Mouse (Mus musculus) urinary bladder, postnatal 10 days (tissue): ENCODE measurements around the gene Gsto1.
"Not testable (repeated sequence)": the region's sequence is repeated elsewhere in the genome, so short reads cannot be mapped to it uniquely, and the experiment has no call there.

Experiments used
- DNase-seq: peaks from one replicate; pipeline ENCODE4 v3.0.0; 2022; ENCODE audit warnings: low spot score

The Gsto1 gene

GRCm38 (mm10) chr19:47854796-47855783 lies at the start of gene Gsto1:
TSS of gene Gsto1 (plus strand) at chr19:47854970.
- peak; percentile 74 for DNase-seq

GRCm38 (mm10) chr19:47812091-47812490 lies 42.7 kb upstream of the Gsto1 start:
- no peak for DNase-seq

GRCm38 (mm10) chr19:47814721-47815120 lies 40.0 kb upstream of the Gsto1 start:
- DNase-seq = no peak

GRCm38 (mm10) chr19:47817692-47818091 lies 37.1 kb upstream of the Gsto1 start:
- no peak for DNase-seq

- DNase-seq = no peak
Measured at GRCm38 (mm10) chr19:47820832-47821493, 33.8 kb upstream of the Gsto1 start.

GRCm38 (mm10) chr19:47821494-47821872 lies 33.3 kb upstream of the Gsto1 start:
- DNase-seq = no peak

GRCm38 (mm10) chr19:47822143-47822796 lies 32.5 kb upstream of the Gsto1 start:
- no peak for DNase-seq

GRCm38 (mm10) chr19:47824026-47824425 lies 30.7 kb upstream of the Gsto1 start:
- no peak for DNase-seq

- DNase-seq = no peak
Measured at GRCm38 (mm10) chr19:47829913-47830450, 24.8 kb upstream of the Gsto1 start.

- no peak for DNase-seq
Measured at GRCm38 (mm10) chr19:47831111-47831510, 23.7 kb upstream of the Gsto1 start.

- DNase-seq = no peak
Measured at GRCm38 (mm10) chr19:47832316-47832715, 22.5 kb upstream of the Gsto1 start.

- DNase-seq = no peak
Measured at GRCm38 (mm10) chr19:47834614-47835013, 20.2 kb upstream of the Gsto1 start.

GRCm38 (mm10) chr19:47835776-47836175 lies 19.0 kb upstream of the Gsto1 start:
- DNase-seq = no peak

- no peak for DNase-seq
Measured at GRCm38 (mm10) chr19:47836701-47837526, 17.9 kb upstream of the Gsto1 start.

GRCm38 (mm10) chr19:47837527-47837901 lies 17.3 kb upstream of the Gsto1 start:
- DNase-seq = no peak

- DNase-seq = not testable (repeated sequence)
Measured at GRCm38 (mm10) chr19:47841234-47841633, 13.5 kb upstream of the Gsto1 start.

GRCm38 (mm10) chr19:47849735-47850134 lies 5.0 kb upstream of the Gsto1 start:
- DNase-seq = no peak

GRCm38 (mm10) chr19:47852131-47852530 lies 2.6 kb upstream of the Gsto1 start:
- not testable (repeated sequence) for DNase-seq

- DNase-seq = no peak
Measured at GRCm38 (mm10) chr19:47853053-47853452, 1.7 kb upstream of the Gsto1 start.

GRCm38 (mm10) chr19:47853951-47854795 lies 597 bp upstream of the Gsto1 start:
- DNase-seq = no peak
